Mouse (Mus musculus): Measurements from ENCODE around the gene Il27ra.

Gene Il27ra

DNA sequence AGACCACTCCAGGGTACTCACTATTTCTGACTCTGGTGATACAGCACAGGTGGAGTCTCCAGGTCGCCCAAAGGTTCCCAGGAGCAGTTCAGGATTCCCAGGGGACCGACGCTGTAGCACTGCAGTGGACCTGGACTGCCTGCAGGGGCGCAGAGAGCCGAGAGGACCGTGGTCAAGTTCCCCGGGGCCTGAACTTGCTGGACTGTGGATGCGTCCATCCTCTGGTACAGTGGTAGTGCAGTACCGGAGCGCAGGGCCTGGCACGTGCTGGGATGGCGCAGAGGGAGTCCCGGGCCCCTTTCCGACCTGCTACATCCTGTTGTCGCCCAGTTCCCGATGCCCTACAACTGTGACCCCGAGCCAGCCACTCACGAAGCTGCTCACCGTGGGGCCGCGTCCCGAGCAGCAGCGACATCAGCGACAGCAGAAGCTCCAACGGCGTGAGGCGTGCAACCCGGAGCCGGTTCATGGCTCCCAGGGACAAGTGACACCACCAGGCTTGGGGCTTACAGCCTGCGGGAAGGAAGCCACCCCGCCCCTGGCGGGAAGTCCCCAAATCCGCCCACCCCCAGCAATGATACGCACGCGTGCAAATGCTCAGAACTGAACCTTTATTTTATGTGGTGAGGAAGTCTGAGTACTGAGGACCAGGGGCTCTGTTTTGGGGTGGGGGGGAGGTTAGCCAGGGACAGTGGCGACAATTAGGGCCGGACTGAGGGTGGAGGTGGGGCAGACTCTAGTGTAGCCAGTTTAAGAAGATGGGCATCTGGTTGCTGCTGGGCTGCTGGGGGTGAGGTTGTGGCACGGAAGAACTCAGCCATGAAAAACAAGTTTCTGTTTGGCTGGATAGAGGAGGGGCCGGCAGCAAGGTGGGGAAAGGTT lies at the start of gene Il27ra:
Gene Il27ra (minus strand): TSS at position 524 of the 882 bp plus-strand sequence.
- peak; percentile 28 to 43 for DNase-seq

DNA sequence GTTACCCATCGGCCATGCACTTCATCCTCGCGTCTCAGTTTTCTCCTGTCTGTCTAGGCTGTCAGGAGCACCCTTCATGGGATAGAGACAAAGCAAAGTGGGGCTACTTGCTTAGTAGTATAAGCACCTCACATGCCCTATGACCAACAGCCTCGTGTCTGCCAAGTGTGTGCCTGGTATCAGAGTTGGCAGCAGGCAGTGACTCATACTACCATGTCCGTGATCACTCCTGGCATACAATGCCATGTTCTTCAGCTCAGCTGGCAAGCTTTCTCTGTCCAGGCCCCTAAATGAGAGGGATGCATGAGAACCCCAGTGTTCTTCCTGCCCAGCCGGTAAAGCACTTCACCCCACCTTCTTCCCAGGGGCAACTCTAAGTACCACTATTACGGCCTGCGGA lies 48.2 kb upstream of the Il27ra start:
- no peak for DNase-seq

DNA sequence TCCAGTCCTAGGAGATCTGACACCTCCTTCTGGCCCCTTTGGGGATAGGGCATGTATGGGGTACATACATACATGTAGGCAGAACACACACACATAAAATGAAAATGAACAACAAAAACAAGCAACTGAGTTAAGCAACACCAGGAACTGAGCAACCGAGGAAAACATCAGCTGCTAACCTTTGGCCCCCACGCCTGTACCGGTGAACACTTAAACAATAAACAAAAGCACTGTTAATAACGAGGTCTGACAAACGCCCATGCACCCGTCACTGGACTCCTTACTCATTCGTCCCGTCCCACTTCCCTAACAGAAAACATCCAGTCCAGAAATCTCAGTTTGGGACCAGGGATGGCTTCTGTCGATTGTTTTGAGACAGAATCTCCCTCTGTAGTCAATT lies 46.9 kb upstream of the Il27ra start:
- no peak for DNase-seq

DNA sequence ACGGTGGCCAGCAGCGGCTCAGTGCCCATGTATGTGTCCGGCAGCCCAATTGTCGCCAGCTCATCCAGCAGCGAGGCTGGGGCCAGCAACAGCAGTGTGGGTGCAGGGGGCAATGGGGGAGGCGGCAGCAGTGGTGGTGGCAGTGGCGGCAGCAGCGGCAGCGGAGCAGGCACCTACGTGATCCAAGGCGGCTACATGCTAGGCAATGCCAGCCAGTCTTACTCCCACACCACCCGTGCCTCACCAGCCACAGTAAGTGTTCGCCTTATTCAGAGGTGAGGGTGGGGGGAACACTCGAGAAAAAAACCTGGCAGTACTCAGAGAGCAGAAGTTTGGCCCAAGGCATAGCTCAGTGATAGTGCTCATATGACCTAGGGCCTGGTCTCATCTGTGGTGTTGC lies 45.4 kb upstream of the Il27ra start:
- no peak for DNase-seq

DNA sequence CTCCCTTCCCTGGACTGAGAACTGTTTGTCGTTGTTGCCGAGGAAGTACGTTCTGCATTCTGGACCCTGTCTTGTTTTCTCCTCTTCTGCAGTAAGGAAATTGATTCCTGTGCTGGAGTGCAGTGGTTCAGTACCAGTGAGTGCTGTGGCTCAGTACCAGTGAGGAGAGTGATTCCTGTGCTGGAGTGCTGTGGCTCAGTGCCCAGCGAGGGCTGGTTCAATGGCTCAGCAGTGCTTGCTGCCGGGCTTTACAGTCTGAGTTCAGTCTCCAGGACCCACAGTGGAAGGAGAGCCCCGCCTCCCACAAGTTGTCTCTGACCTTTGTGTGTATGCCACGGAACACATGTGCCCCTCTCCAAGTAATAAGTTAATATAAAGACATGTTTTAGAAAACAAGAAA lies 44.8 kb upstream of the Il27ra start:
- no peak for DNase-seq

DNA sequence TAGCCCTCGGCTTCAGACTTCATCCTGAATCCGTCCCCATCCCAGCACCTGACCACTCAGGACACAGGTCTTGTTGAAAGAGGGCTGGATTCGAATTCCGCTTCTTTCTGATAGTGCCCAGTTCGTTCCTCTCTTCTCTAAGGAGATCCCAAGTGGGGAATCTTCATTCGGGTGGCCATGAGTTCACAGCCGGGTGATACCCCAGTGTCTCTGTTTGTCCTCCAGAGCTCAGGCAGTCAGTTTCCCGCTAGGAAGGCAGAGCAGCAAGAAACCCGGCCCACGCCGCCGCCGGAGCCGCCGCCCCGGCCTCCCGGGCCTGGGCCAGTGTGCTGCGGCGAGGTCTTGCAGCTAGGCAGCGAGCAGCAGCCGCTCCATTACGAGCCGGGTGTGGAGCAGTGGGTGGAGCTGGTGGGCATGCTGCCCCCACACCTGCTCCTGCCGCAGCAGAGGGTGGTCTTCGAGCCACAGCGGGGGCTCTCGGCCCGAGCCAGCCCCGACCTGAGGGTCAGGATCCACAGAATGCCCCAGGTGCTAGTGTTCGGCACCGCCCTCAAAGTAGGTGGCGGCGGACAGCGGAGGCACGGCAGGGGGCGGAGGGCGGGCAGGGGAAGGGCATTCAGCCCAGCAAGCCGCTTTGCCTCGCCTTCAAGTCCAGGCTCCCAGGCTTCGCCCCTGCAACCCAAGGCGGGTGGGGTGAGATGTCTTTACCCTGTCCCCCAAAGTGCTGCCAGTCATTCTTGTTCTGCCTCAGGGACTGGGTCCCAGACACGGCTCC lies 42.1 kb upstream of the Il27ra start:
- DNase-seq = no peak

DNA sequence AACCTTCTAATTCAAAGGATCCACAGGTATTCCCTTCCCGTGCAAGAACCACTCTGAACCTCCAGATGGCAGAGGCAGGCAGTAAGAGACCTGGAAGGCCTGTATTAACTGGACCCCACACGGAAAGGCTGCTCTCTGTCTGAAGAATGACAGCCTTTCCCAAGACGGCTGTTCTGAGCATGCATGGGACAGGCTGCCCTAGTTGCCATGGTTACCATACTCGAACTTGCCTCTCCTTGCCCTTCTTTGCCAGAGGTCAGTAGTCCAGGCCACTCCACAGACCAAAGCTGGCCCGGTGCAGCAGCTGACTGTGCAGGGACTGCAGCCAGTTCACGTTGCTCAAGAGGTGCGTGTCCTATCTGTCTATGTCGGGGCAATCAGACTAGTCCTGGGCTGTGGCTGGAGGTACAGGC lies 41.4 kb upstream of the Il27ra start:
- DNase-seq = no peak

DNA sequence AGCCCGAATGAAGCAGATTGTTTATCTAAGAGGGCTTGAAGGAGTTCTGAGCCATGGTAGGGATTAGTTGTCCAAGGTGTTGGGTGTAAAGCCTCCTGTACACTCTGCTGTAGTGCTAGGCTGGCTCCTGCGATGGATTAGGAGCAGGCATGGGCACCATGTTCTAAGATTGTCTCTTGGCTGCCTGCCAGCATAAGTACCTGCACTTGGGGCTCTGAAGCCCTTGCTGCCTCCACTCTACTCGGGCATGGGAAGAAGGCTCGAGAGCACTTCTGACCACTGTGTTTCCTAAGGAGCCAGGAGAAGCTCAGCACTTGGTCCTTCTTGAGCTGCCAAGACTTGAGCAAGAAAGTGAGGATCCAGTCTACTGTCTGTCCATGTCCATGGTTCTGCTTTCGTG lies 36.8 kb upstream of the Il27ra start:
- DNase-seq = no peak

DNA sequence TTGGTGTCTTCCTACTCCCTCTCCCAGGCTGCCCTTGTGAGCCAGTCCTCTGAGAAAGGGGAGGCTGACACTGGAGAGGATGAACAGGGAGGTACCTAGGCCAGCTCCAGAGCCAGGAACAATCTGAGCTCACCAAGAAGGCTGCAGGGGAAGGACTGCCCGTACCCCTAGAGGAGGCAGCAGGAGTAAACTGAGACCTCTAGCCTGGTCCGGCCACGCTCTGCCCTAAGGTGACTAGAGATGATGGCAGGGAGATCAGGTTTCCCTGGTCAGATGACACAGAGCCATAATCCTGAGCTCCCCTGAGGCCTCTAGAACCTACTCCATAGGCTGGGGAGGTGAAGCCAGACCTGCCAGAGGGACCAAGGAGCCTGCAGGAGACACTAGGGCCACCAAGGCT lies 34.5 kb upstream of the Il27ra start:
- no peak for DNase-seq

DNA sequence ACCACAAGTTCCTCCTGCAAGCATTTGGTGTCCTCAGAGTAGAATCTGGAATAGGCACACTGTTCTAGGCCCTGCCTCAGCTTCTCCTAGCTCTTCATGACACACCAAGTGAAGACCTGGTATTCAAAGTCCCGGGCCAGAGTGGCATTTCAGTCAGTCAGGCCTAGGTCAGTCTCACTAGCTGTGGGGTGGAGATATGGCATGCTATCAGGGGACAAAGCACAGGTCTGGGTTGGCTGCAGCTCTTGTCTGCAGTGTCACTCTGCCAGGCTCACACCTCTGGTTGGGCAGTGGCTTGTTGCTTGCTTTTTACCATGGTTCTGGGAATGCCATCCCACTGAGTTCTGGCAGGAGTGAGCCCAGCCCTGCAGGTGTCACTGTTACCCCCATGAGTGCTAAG lies 34.0 kb upstream of the Il27ra start:
- DNase-seq = peak in 1 of 2 experiments; percentile 1

DNA sequence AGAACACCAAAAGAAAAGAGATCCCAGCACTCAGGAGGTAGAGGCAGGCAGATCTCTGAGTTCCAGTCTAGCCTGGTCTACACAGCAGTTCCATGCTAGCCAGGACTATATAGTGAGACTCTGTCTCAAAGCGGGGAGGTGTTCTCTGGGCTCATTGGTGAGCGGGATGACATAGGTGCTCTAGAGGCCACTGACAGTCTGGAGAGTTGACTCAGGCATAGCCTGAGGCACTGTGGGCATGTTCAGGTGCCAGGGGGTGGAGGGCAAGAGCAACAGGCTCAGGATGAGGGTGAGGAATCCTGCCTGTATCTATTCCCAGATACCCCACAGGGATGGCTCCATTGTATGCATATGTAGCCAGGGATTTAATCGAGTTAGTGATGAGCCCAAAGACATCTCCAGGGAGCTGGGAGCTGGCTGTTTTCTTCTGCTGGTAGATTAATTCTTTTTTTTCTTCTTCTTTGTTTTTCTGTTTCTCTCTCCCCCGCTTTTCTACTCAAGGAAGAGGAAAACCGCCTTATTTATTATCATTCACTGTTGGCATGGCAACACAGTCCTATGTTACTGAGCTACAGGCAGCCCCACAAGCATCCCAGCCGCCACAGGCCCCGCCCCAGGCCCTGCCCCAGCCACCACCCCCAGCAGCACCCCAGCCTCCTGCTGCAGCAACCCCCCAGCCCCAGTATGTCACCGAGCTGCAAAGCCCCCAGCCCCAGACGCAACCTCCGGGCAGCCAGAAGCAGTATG lies 31.0 kb upstream of the Il27ra start:
- peak in 1 of 2 experiments; percentile 5 for DNase-seq

DNA sequence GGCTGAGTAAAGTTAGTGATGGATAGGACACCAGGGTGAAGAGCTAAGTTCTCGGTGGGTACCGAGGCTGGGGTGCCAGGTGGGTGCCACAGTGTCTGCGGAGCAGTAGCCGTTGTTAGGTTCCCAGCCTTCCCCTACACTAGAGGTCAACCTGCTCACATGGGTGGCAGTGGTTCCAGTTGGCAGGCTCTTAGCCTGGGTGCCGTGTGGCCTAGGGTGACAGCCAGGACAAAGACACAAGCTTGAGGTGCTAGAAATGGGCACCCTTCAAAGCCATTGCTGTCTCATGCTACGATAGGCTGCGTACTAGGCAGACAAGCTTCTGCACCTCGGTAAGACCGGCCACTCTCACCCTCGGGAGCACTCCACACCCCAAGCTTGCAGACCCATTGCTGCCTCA lies 29.9 kb upstream of the Il27ra start:
- peak in 1 of 2 experiments; percentile 9 for DNase-seq

DNA sequence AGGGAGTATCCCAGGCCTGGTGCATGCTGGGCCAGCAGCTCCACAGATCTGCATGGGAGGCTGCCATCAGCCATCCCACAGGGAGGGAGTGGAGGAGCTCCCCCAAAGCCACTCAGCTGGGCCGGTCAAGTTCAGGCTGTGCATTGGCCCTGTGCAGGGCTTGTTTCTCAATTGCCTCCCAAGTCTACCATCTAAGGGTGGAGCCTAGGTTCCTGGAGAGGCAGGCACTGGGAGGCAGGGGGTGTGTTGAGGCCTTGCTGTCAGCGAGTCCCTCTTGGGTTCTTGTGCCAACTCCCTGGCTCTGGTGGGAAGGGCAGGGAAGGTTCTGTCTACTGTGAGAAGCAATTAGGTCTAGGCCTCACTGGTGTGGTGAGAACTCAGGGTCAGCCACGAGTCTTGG lies 29.5 kb upstream of the Il27ra start:
- DNase-seq = peak in 1 of 2 experiments; percentile 4

DNA sequence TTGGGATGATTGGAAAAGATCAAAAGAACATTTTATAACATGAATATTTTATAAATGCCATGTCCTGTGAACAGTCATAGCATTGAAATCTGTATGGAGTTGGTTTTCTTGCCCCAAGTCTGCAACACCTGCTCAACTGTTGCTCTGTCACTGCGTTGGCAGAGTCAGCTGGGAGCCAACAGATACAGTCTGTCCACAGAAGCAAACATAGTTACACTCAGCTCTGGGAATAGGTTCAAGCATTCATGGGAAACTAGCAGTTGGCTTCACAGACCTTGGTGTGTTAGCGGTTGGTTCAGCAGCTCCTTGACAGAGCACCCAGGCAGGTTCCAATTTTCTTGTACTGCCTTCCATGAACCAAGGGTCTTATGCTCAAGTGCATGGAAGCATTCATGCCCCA lies 28.3 kb upstream of the Il27ra start:
- DNase-seq = peak; percentile 24 to 37

DNA sequence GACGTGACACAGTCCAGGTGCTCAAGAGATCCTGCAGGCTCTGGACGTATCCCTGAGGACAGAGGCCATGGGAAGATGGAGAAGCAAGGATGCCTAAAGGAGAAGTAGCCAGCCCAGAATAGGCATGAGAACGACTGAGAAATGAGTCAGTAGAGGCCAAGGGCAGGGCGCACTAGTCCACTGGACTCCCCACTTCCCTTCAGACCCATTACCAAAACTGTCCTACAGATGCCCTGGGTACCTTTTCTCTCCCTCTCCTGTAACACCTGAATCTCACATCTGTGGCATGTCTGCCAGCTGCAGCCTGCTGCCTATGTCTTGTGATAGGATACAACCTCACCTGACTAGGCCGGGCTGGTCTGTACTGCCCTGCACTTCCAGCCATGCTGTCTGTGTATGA lies 27.9 kb upstream of the Il27ra start:
- peak in 1 of 2 experiments; percentile 3 for DNase-seq

DNA sequence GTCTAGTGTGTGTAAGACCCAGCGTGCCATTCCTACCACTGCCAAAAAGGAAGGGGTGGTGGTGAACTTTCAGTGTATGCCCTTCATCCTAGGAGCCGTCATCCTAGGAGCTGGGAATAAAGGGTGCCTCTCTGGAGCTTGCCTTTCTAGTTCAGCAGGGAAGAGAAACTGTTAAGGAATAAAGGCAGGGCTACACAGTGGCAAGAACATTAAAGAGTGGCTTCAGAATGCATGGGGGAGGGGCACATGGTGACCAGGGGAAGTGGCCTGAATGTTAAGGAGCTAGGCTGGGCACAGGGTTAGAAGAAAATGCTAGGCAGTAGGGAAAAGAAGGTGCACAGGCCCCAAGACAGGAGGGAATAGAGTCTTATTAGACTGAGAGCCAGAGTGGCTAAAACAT lies 27.4 kb upstream of the Il27ra start:
- peak in 1 of 2 experiments; percentile 11 for DNase-seq

DNA sequence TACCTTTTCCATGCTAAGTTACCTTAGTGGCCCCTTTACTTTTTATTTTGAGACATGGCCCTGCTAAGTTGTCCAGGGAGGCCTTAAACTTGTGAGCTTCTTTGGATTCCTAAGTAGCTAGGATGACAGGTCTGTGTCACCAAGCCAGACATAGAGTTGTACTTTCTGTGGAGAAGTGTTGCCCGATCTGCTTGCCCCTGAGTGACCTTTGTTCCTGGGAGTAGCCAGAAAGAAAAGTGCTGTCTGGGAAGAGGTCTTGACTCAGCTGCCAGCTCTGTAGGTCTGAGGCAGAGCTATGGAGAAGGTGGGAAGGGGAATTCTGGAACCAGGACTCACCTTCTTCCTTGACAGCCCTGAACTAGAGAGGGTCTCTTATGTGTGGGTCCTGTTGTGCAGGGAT lies 26.8 kb upstream of the Il27ra start:
- DNase-seq = peak in 1 of 2 experiments; percentile 1

DNA sequence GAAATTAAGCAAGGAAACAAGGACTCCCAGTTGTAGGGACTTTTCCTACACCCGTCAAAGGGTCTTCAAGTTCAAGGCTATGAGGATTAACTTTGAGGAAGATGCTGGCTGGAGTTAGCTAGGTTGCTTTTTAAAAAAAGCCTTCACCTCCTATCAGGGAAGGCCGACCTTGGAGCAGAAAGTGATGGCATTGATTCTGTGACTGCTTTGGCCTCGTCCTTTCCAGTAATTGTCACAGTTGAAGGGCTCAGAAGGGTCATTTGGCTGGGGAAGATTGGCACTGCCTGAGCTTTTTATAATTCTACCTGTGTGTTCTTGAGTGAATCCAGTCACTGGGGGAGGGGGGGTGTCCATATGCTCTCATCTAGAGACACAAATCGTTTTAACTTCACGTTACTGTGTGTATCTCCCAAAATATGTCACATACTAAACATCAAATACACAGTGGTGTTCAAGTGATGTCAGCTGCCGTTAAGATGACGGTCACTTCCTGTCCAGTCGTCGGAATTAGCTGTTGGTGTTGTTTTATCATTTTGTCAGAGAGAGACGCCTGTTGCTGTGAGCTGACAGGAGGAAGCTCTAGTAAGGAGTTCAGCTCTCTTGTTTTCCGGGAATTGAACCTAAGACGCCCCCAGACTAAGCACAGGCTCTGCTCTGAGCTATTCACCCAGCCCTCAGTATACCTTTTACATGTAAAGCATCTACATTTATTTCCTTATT lies 26.1 kb upstream of the Il27ra start:
- DNase-seq = peak in 1 of 2 experiments; percentile 3

DNA sequence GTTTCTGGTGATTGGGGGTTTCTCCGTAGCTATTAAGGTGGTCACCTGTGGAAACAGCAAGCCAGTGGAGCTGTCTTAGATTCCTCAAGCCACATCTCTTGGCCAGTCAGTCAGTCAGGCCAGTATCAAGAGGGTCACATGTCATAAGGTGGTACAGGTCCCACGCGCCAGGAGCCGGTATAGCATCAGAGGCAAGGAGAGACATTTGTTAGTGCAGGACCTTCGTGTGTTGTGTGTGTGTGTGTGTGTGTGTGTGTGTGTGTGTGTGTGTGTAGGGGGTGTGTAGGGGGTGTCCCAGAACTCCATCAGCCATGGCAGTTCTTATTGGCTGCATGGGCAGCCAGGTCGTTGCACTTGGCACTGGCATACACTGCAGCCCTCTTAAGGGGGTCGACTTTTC lies 25.5 kb upstream of the Il27ra start:
- DNase-seq = peak in 1 of 2 experiments; percentile 10

DNA sequence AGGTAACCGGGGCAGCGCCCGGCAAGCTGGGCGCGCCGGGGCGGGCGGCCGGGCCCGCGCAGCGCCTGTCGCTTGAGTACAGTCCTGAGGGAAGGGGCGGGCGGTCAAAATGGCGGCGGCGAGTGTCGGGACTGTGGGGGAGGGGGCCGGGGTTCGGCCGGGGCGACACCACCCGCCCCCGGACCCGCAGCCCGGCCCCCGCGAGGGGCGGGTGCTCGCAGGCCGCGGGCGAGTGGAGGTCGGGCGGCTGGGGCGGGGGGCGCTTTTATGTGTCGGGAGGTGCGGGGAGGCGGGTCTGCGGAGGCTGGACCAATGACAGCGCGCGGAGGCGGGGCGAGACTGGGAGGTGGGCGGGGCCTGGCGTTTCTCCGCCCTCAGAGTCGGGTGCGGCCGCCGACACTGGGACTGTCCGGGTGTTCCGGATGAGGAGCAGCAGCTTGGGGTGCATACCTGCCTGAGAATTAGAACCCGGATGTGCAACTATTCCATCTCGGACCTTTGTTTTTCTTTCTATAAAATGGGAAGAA lies 24.7 kb upstream of the Il27ra start:
- DNase-seq = peak; percentile 92 to 97

DNA sequence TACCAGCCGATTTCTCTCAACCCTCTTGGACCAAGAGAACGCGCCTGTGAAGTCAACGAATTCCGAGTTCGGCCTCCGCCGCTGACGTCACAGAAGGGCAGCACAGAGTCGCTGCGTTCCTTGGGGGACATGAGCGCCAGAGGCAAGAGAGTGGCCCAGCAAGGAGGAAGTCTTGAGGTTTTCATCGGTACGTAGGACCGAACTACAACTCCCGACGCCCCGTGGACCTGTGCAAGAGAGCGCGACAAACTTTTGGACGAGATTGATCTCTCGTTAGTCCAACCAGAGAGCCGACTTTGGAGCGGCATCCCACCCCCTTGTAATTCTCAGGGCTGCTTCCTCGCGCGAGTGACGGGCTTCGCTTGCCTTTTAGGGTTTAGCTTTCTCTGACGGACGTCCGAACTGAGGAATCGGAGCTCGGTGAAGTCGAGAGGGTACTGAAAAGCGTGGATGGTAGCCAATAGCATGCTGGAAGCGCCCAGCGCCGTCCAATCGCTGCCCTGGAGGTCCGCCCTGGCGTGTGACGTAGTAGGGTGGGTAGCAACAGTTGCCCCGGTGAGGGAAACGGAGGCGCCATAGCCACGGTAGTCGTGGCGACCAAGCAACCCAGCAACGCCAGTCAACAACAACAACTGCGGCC lies 24.0 kb upstream of the Il27ra start, which contains the start of gene Rfx1:
Gene Rfx1 (plus strand): TSS at position 544 of the 640 bp plus-strand sequence.
- peak; percentile 96 to 100 for DNase-seq

Measured in cerebellum, adult 18-20 months (tissue).